Mouse (Mus musculus): Measurements from ENCODE around the gene Cabp4.
"Not testable (repeated sequence)": the region's sequence is repeated elsewhere in the genome, so short reads cannot be mapped to it uniquely, and the experiment has no call there.

Gene Cabp4

DNA sequence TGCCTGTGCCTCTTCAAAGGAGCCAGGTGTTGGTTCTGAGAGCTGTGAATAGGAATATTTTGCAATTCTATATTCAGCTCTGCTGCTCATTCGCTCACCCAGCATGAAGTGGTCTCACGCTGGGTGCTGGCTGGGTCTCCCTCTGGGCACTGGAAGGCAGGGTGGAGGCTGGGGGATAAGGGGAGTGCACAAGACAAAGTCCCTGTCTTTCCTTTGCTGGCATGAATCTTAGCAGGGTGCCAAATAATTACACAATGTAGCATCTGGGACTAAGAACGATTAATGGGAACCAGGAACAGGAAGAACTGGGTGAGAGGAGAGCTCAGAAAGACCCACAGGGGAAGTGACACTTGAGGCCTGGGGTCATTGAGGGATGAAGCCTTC, 3.2 kb upstream of the Cabp4 start:
- DNase-seq (ENCODE audit: low spot score): no peak

DNA sequence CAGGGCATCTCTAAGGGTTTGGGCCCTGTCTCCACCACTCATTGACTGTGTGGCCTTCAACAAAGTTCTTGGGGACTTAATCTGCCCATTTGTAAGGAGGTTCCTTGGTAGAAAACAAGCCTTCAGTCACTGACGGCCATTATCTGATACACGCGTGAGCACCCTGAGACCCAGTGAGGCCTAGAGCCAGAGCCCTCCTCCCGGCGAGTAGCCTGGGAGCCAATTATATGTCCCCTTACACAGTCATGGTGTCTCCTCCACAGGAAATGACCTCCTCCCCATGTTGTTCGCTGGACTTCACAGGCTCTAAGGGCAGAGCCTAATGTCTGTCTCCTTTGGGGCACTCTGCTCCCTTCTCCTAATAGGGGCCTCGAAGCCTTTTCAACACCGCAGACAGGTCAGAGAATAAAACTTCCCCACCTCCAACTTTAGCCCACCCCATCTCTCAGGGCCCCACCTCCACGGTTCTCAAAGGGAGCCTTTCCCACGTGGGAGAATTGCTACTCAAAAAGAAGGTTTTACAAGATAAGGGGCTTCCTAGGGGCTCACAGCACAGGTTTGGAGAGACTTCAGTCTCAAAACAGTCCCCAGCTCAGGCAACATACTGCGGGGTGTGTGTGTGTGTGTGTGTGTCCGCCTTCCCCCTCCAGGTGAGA, 2.7 kb upstream of the Cabp4 start:
- DNase-seq (ENCODE audit: low spot score): no peak

DNA sequence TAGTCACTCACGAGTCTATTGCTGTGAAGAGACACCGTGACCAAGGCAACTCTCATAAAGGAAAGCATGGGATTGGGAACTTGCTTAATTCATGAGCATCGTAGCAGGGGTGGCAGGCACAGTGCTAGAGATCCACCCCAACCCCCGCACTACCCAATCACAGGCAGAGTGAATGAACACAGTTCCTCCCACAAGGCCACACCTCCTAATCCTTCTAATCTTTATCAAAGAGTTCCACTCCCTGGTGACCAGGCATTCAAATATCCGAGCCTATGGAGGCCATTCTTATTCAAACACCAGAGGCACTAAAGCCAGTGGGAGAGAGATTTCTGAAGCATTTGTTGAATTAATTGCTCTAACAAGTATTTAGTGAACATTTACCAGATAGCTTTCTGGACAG, 2.1 kb upstream of the Cabp4 start:
- DNase-seq (ENCODE audit: low spot score): no peak

DNA sequence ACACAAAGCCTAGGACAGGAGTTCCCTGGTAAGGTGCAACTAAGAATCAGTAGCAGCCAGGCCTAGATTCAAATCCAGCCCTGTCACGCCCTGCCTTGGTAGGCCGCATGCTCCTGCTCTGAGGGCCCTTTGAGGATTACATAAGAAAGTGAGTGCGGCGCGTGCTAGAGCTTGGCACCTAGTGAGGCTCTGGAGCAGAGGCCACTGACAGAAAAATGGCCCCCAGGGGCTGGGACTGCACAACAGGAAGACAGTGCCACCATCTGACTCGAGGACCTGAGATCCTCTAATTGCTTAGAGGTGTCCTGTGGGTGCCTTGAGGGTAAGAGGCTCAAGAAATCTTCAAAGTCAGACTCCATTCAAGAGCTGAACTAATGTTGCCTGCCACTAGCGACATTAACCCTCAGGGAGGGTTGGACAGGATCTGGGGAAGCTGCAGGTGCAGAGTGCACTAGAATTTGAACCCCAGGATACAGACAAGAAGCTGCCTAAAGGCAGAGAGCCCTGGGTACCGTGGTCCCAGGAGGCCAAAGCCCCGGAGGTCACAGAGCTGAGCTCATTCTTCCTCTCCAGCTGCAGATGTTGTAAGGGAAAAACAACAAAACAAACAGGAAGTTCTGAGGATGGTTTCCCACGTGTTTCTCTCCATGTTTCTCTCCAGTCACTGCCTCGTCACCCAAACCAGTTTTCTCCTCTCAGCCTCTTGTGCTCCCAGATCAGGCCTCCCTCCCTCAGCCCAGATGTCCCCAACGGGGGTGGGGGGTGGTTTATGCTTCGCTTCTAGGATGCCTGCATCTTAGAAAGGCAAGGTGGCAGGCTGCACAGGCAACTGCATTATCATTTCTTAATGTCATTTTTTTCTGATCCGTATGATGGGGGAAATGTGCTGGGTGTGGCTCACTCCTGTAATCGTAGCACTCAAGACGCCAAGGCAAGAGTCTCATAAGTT, 991 bp upstream of the Cabp4 start:
- DNase-seq (ENCODE audit: low spot score): no peak

DNA sequence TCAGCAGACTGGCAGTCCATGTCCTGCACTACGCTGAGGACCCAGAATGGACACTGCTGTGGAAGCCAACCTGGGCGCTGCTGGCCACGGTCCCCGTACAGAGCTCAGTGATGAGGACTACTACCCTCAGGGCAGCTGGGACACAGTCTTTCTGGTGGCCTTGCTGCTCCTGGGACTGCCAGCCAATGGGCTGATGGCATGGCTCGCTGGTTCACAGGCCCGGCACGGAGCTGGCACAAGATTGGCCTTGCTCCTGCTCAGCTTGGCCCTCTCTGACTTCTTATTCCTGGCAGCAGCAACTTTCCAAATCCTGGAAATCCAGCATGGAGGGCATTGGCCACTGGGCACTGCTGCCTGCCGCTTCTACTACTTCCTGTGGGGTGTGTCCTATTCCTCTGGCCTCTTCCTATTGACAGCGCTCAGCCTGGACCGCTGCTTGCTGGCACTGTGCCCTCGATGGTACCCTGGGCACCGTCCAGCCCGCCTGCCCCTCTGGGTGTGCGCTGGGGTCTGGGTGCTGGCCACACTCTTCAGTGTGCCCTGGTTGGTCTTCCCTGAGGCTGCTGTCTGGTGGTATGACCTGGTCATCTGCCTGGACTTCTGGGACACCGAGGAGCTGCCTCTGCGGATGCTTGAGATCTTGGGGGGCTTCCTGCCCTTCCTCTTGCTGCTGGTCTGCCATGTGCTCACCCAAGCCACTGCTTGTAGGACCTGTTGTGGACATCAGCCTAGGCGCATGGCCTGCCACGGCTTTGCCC, 1.2 kb downstream of the Cabp4 start:
- no peak for DNase-seq (ENCODE audit: low spot score)

DNA sequence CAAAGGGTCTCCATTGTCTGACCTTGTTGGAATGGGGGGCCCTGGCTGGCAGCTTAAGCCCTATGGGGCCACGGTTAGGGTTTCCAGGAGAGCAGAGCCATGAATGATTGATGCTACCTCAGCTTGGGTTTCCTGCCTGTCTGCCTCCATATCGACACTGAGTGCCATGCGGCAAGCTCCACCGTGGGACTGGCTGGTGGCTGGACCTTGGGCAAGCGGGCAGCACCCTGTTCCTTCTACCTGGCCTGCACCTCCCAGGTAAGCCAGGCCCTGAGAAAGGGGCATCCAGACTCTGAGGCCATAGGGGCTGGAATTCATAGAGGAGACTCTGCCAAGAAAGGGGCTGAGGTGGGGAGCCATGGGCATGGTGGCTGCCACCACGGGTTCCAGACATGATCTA, 3.7 kb downstream of the Cabp4 start:
- no peak for DNase-seq (ENCODE audit: low spot score)

DNA sequence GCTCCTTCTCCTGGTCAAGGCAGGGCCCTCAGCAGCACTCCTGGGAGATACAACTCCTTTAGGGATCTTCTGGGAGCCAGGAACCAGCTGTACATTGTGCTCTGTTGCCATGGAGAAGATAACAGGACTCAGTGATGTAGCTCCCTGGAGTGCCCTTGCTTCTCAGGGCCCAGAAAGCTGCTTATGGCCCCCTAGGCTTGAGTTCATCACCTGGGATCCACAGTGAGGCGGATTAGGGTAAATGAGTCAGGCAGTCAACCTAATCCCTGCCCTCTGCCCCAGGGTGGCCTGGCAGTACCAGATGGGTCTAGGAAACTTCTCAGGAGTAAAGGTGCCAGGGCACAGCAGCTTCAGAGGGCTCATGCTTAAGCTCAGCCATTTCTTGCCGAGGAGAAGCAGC, 4.4 kb downstream of the Cabp4 start, which contains the start of gene Gpr152:
Gene Gpr152, plus strand, starts transcription at position 342 of the 400 bp plus-strand sequence.
- no peak for DNase-seq (ENCODE audit: low spot score)

DNA sequence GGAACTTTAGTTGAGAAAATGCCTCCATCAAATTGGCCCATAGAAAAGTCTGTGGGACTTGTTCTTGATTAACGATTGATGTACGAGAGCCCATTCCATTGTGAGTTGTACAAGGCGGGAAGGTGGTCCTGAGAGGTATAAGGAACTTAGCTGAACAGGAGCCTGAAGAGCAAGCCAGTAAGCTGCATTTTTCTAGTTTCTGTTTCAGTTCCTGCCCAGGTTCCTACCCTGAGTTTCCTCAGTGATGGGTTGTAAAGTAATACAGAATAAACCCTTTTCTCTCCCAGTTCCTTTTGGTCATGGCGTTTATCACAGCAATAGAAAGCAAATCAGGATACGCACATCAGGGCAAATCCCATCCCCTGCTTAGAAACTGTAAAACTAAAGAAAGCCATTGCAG, 5.9 kb downstream of the Cabp4 start:
- DNase-seq (ENCODE audit: low spot score): no peak

DNA sequence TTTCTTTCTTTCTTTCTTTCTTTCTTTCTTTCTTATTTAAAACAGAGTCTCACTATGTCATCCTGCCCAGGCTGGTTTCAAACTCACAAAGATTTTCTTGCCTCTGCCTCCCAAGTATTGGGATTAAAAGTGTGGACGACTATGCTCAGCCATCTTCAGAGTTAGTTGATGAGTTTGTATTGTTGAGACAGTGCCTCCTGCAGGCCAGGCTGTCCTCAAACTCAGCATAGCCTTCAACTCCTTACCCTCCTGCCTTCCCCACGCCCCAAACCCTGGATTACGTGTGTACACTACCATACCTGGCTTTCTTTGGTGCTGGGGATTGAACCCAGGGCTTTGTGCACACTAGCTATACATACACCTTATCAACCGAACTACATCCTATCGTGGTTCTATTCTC, 7.4 kb downstream of the Cabp4 start:
- DNase-seq (ENCODE audit: low spot score): no peak

DNA sequence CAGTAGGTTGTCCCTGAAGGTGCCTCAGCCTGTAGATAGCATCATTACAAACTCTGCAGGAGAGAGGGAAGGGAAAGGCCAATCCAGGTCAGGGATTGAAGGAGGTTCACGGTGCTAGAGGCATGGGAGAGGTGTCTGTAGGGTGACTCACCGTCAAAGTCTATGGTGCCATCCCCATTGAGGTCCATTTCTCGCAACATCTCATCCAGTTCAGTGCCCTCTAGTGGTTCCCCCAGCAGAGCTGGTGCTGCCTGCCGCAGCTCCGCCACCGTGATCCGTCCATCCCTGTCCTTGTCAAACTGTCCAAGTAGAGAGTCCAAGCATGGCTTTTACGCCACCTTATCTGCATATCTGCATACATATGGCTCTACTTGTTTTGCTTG, 7.9 kb downstream of the Cabp4 start:
- DNase-seq (ENCODE audit: low spot score): not testable (repeated sequence)

DNA sequence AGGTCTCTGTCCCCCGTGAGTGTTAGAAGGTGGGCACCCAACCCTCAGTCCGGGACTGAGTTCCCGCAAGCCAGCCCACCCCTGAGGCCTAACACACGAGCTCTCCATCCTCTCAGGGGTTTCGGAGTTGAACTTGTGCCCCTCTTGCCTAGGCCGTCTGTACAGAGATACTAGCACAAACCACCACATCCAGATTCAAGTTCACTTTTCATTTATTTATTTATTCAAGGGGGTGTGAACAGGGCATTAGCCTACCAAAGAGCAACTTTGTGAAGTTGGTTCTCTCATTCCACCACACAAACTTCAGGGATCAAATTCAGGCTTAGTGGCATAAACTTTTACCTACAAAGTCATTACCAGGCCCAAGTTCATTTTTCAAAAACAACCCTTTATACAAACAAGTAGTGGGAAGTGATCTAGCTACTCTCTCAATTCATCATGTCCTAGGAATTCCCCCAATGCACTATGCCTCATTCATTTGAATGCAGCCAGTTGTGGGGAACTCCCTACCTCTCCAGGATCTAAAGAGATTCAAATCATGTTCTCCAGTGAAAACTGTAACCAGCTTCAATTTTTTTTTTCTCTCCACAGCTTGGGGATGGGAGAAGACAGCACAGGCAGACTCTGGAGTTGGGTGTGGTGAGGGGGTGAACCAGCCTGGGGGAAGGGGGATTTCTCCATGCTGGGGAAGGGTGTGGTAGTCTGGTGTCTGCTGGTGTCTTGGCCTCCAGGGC, 8.4 kb downstream of the Cabp4 start:
- not testable (repeated sequence) for DNase-seq (ENCODE audit: low spot score)

DNA sequence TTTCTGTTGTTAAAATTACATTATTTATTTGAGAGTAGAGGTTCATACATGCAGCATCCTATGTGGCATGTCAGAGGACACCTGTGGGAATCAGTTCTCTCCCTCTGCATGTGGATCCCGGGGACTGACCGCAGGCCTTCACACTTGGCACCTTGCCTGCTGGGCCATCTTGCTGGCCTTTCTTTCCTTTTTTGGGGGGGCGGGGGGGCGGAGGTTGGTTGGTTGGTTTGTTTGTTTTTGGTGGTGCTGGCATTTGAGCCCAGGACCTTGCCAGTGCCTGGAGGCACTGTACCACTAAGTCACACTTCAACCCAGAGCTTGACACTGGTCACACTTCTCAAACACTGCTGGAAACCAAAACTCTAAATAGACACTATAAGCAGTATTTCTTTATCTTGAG, 9.5 kb downstream of the Cabp4 start:
- no peak for DNase-seq (ENCODE audit: low spot score)

DNA sequence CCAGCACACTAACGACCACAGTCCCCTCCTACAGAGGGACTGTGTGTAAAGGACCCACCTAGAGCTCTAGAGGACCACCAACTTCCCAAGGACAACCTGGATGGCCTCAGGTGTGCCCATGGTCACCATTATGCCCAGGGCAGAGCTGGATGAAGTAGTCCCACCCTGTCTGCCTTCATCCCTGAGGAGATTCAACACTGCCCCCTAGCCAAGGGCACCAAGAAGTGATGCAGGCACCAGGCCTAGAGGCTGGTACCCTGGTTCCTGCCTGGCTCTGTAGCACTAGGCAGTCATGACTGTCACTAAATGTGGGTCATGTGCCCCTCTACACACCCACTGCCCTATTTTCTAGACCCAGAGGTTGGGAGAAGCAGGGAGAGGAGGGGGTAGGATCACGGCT, 12.1 kb downstream of the Cabp4 start:
- DNase-seq (ENCODE audit: low spot score): no peak

DNA sequence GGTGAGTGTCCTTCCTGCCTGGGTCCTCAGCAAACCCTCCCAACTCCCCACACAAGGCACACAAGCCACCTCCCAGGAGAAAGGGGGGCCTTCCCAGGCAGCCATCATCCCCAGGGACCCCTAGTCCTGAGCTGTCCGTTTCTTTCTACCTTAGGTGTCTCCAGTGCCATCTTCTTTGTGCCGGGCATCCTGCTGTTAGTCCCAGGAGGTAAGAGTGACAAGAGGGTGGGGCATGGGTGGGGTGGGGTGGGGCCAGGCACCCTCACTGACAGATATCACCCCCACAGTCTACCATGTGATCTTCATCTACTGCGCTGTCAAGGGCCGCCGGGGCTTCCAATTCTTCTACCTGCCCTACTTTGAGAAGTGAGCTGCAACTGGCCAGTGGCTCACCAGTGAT, 12.8 kb downstream of the Cabp4 start:
- DNase-seq (ENCODE audit: low spot score): no peak

DNA sequence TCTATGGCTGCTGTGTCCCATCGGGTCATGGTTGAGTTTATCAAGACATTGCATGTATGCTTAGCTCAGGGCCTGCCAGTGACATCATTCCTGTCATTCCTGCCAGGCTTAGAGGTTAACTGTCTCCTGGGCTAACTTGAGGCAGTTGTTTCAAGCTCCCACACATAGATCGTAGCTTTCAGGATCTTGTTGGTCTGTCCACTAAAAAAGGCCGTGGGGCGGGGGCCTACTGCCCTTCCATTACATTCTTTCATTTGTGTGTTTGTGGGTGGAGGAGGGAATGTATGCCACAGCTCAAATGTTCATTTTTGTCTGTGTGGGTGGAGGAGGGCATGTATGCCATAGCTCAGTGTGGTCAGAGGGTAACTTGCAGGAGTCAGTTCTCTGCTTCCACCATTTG, 13.7 kb downstream of the Cabp4 start:
- DNase-seq (ENCODE audit: low spot score): no peak

DNA sequence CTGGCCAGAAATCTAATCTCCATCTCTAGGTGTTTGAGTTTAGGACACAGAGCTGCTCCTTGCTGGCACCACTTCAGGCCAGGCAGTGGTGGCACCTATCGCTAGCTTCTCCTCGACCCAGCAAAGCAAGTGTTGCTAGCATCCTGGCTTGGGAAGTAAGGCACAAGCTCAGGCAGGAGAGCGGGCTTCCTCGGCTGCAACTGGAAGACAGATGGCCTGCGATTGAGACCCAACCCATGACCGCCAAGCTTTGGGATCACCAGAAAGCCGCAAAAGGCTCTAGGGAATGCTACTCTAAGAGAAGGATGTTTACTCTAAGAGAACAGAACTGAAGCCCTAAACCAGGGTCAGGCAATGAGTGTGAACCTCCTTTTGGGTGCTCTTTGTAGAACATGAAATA, 14.4 kb downstream of the Cabp4 start:
- DNase-seq (ENCODE audit: low spot score): no peak

DNA sequence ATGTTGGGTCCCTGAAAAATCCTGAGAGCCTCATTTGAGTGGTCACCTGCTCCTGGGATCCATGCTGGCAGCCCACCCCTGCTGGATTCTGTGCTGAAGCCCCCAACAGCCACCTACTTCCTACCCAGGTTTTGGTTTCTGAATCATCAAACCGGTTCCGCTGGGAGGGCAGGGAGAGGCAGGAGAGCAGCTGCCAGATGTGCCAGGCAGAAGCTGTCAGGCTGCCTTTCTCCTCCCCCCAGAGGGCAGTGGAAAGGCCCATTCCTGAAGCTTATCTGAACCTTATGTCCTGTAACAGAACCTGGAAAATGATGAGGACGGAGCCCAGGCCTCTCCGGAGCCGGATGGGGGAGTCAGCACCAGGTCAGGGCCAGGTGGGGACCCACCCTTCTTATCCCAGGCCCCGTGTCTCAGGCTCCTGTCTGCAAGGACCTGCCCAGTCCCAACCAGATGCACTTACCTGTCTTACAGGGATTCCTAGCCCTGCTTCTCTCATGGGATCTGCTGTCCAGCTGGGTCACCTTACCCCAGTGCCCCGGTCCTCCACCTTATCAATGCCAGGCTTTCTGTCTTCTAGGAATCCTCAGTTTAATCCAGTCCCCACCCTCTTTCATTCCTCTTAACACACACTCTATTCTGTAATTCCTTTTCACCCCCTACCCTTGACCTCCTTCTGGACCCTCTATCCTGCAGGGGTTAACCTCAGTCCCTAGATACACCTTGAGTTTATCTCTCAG, 16.9 kb downstream of the Cabp4 start:
- no peak for DNase-seq (ENCODE audit: low spot score)

DNA sequence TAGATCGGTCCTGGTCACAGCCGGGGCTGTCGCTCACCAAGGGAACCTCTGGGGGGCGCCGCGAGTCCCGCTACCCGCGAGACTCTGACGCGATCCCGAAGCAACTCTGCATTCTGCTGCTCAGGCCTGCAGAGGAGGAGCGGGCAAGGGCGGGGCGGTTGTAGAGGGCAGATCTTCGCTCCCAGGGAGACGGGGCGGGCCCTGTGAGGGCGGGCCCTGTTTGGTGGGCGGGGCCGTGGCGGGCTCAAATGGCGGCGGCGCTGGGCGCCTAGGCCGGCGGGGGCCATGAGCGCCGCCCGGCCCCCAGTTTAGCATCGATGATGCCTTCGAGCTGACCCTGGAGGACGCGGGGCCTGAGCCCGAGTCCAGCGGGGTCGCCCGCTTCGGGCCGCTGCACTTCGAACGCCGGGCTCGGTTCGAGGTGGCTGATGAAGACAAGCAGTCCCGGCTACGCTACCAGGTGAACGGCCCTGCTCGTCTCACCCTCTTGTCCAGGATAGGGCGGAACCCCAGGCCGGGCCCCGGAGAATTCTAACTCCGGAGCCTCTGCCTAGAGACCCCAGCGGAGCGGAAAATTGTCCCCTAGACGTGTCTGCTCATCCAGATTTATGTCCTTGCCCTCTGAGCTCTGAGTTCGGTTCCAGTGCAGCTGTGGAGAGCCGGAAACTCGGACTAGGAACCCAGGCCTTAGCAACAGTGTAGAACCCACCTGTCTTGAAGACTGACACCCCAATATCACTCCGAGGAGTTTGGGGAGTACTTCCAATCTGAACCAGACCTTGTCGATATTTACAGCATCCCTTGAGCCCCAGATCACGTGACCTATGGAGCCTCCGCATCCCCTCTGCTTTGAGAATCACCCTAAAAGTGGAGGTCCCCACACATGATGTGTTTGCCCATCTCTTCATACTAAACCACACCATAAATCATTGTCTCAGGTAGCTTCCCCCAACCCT, 17.8 kb downstream of the Cabp4 start, which contains the start of gene Aip:
Gene Aip, minus strand, starts transcription at position 118 of the 956 bp plus-strand sequence.
- DNase-seq (ENCODE audit: low spot score): peak; percentile 98

DNA sequence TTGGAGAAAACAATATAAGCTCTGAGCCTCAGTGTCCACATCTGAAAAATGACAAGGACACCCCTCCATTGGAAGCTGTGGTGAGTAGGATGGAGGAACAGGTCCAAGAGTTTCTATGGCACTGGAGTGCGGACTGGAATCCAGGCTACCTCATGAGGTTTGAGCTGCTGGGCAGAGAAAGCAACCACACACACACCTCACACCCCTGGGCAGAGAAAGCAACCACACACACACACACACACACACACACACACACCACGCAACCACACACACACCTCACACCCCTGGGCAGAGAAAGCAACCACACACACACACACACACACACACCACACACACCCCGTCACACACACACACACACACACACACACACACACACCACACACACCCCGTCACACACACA, 18.6 kb downstream of the Cabp4 start:
- DNase-seq (ENCODE audit: low spot score): not testable (repeated sequence)

DNA sequence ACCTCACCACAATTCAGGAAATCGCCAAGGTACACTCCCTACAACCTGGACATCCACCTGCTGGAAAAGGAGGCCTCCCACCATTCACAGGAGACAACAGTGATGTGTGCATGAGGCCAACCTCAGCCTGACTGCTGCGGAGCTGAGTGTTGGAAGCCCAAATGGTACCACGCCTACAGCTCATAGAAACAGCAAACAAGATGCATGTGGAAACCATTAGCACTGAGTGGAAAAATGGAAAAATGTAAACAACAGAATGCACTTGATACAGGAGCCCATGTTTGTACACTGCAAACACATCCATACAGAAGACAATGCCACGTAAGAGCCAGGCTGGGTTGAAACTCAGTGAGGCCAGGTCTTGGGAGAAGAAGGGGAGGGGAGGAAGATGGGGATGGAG, 19.4 kb downstream of the Cabp4 start:
- DNase-seq (ENCODE audit: low spot score): no peak

Measured in ovary, adult 18-20 months (tissue).